Mouse (Mus musculus) lung, embryonic 14.5 days (tissue): Measurements from ENCODE around the gene Vmp1. TPM values are rescaled to one million over a fixed set of nuclear protein-coding genes. Genes with fewer than 3 reads are reported as not detected.

Source experiments
- ATAC-seq: fragments of 200-750 bp; cut with Nextera tagmentation; 2 replicates; pipeline ENCODE4 v1.8.0; 2017; ENCODE audit warnings: mild to moderate bottlenecking, moderate TSS enrichment, moderate library complexity; ENCODE audit not compliant: insufficient read depth
- DNase-seq: peaks from one replicate; pipeline ENCODE4 v3.0.0-alpha.2; 2015
- H3K27ac ChIP-seq: fragments of 300-500 bp; sonication (generic); 2 replicates; pipeline ENCODE4 v1.5.1; 2014; ENCODE audit warnings: low read depth, mild to moderate bottlenecking, moderate library complexity
- H3K27me3 ChIP-seq: fragments of 300-500 bp; sonication (generic); 2 replicates; pipeline ENCODE4 v1.6.1; 2014; ENCODE audit warnings: low read length, control low read depth; ENCODE audit not compliant: insufficient read depth
- H3K36me3 ChIP-seq: fragments of 300-500 bp; sonication (generic); 2 replicates; pipeline ENCODE4 v1.6.1; 2014; ENCODE audit warnings: control low read depth; ENCODE audit not compliant: insufficient read depth
- H3K4me1 ChIP-seq: fragments of 300-500 bp; sonication (generic); 2 replicates; pipeline ENCODE4 v1.6.1; 2014; ENCODE audit warnings: antibody characterized with exemption, control low read depth; ENCODE audit not compliant: insufficient read depth
- H3K4me2 ChIP-seq: fragments of 300-500 bp; sonication (generic); 2 replicates; pipeline ENCODE4 v1.6.1; 2014; ENCODE audit warnings: mild to moderate bottlenecking
- H3K4me3 ChIP-seq: fragments of 300-500 bp; sonication (generic); 2 replicates; pipeline ENCODE4 v1.5.1; 2014; ENCODE audit warnings: low read depth, low read length
- H3K9ac ChIP-seq: fragments of 300-500 bp; sonication (generic); 2 replicates; pipeline ENCODE4 v1.6.1; 2014
- H3K9me3 ChIP-seq: fragments of 300-500 bp; sonication (generic); 2 replicates; pipeline ENCODE4 v1.6.1; 2016; ENCODE audit warnings: low read depth, low read length, control low read depth
- CTCF ChIP-seq: IDR thresholded peaks from 2 replicates; pipeline ENCODE4 v1.5.1; 2016; ENCODE audit warnings: antibody characterized with exemption, low read depth
- WGBS: fragments of 180-500 bp; shearing (Covaris S2); extraction: QIAGEN DNeasy Blood & Tissue Kit; methylation state at CpG from one replicate; pipeline ENCODE4 v1.1.7; 2014; 5-methylcytosine and 5-hydroxymethylcytosine counted together
- polyA plus RNA-seq: library from polyadenylated mRNA; unstranded; fragments of >200 nt; fragmentation: Nextera tagmentation; extraction: Ambion mirVana; gene quantifications from 2 replicates; pipeline ENCODE4 v1.2.1, GENCODE M21; 2014

Gene Vmp1
- polyA plus RNA-seq, 1 experiment from 2014 or later = 117 TPM

- H3K27me3 ChIP-seq = no peaks in the 10 kb centered on the region
- H3K4me1 ChIP-seq = peaks cover 26% of the 10 kb centered on the region; the same call in 1 of the 2 replicates
- H3K4me2 ChIP-seq = no peak overlapping the region
- no peaks in the 10 kb centered on the region for H3K36me3 ChIP-seq
- no peak overlapping the region for H3K4me3 ChIP-seq
- DNase-seq (no peak), ATAC-seq (no peak)
- peak overlapping the region; percentile 73 for H3K27ac ChIP-seq
- TF ChIP-seq CTCF = no peak
- H3K9me3 ChIP-seq = no peaks in the 10 kb centered on the region
- H3K9ac ChIP-seq = no peak overlapping the region
- 65% methylated on average over 6 of the region's 6 CpGs for WGBS
Measured at GRCm38 (mm10) chr11:86578106-86578808, 105.4 kb downstream of the Vmp1 start.

GRCm38 (mm10) chr11:86577231-86577630 is 106.4 kb downstream of the Vmp1 start:
- H3K4me1 ChIP-seq = peaks cover 26% of the 10 kb centered on the region; the same call in 1 of the 2 replicates

GRCm38 (mm10) chr11:86575632-86576378 is 107.8 kb downstream of the Vmp1 start:
- DNase-seq (peak; percentile 17), ATAC-seq (no peak)
- no peak overlapping the region for H3K4me3 ChIP-seq
- WGBS = 66% methylated on average over 7 of the region's 7 CpGs
- TF ChIP-seq CTCF = no peak
- peaks cover 35% of the 10 kb centered on the region for H3K4me1 ChIP-seq
- H3K9me3 ChIP-seq = no peaks in the 10 kb centered on the region
- no peaks in the 10 kb centered on the region for H3K36me3 ChIP-seq
- H3K27me3 ChIP-seq = no peaks in the 10 kb centered on the region
- H3K27ac ChIP-seq = no peak overlapping the region
- H3K4me2 ChIP-seq = no peak overlapping the region
- H3K9ac ChIP-seq = no peak overlapping the region

More at GRCm38 (mm10) chr11:86577231-86577630, 106.4 kb downstream of the Vmp1 start:
- peak; percentile 66 for DNase-seq
- Histone ChIP-seq H3K9ac (no peak overlapping the region), H3K27me3 (no peaks in the 10 kb centered on the region), H3K9me3 (no peaks in the 10 kb centered on the region), H3K4me3 (no peak overlapping the region), H3K4me2 (no peak overlapping the region), H3K36me3 (no peaks in the 10 kb centered on the region), H3K27ac (peak overlapping the region; percentile 73)
- TF ChIP-seq CTCF = no peak
- ATAC-seq = peak; percentile 35; the same call in 1 of the 2 replicates
- WGBS = 50% methylated on average over 4 of the region's 4 CpGs

GRCm38 (mm10) chr11:86574408-86574807 is 109.2 kb downstream of the Vmp1 start:
- Histone ChIP-seq H3K4me1 (peaks cover 34% of the 10 kb centered on the region), H3K36me3 (no peaks in the 10 kb centered on the region), H3K9ac (no peak overlapping the region), H3K4me2 (no peak overlapping the region), H3K9me3 (no peaks in the 10 kb centered on the region), H3K27me3 (no peaks in the 10 kb centered on the region), H3K27ac (no peak overlapping the region), H3K4me3 (no peak overlapping the region)
- TF ChIP-seq CTCF = no peak
- 26% methylated on average over 2 of the region's 2 CpGs for WGBS
- no peak for DNase-seq
- no peak for ATAC-seq

GRCm38 (mm10) chr11:86573646-86574231 is 109.9 kb downstream of the Vmp1 start:
- no peaks in the 10 kb centered on the region for H3K27me3 ChIP-seq
- H3K27ac ChIP-seq = no peak overlapping the region
- H3K4me1 ChIP-seq = peaks cover 27% of the 10 kb centered on the region
- ATAC-seq = no peak
- no peak for DNase-seq
- TF ChIP-seq CTCF = no peak
- H3K9ac ChIP-seq = no peak overlapping the region
- H3K4me2 ChIP-seq = no peak overlapping the region
- WGBS = 86% methylated on average over 6 of the region's 6 CpGs
- no peaks in the 10 kb centered on the region for H3K9me3 ChIP-seq
- no peak overlapping the region for H3K4me3 ChIP-seq
- no peaks in the 10 kb centered on the region for H3K36me3 ChIP-seq

- Histone ChIP-seq H3K4me2 (no peak overlapping the region), H3K27ac (peak overlapping the region; percentile 86), H3K27me3 (no peaks in the 10 kb centered on the region), H3K4me3 (no peak overlapping the region), H3K4me1 (peaks cover 21% of the 10 kb centered on the region), H3K36me3 (no peaks in the 10 kb centered on the region; the same call in 1 of the 2 replicates), H3K9me3 (no peaks in the 10 kb centered on the region), H3K9ac (no peak overlapping the region)
- DNase-seq = no peak
- no peak; the same call in 1 of the 2 replicates for TF ChIP-seq CTCF
- no peak for ATAC-seq
- WGBS = 57% methylated on average over 2 of the region's 2 CpGs
Measured at GRCm38 (mm10) chr11:86572623-86573022, 111.0 kb downstream of the Vmp1 start.

GRCm38 (mm10) chr11:86571871-86572270 is 111.8 kb downstream of the Vmp1 start:
- peak overlapping the region; percentile 86 for H3K27ac ChIP-seq
- no peak overlapping the region for H3K9ac ChIP-seq
- peaks cover 16% of the 10 kb centered on the region for H3K4me1 ChIP-seq
- peak; percentile 39; the same call in 1 of the 2 replicates for ATAC-seq
- H3K36me3 ChIP-seq = no peaks in the 10 kb centered on the region; the same call in 1 of the 2 replicates
- TF ChIP-seq CTCF = no peak
- H3K9me3 ChIP-seq = no peaks in the 10 kb centered on the region
- no peaks in the 10 kb centered on the region for H3K27me3 ChIP-seq
- H3K4me3 ChIP-seq = no peak overlapping the region
- 37% methylated on average over 4 of the region's 4 CpGs for WGBS
- DNase-seq = peak; percentile 60
- H3K4me2 ChIP-seq = peak overlapping the region; percentile 40
